In the genomic region with DNA sequence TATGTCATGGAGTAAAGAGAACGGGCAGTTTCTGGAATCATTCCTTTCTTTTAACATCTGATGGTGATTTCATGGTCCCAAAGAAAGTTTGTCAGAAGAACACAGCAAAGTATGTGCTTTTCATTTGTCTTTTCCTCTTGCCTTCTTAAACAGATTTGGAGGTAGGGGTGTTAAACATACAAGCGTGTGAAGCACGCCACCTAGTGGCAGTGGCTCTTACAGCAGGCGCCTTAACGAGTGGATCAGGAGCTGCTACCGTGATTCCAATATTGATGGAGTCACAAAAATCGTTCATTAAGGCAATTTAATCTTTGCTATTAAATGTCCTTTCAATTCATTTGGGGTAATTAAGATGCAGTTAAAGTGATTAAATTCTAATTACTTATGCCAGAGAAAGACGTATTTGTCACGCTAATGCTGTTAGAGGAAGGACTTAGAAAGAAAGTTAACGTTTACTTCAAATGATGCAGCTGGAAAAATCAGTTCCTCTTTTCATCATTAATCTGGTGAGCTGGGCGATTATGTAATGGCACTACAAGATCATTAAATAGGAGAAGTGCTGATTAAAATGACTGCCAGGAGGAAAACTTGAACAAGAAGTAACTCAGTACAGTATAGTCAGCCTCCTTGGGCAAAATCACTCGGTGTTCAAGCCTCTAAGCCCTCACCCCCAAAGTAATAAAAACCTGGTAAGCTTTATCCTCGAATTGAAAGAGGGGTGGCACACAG, we compare ENCODE assay signal across 7 mouse cellular contexts. TPM values are rescaled to one million over a fixed set of nuclear protein-coding genes. Genes with fewer than 3 reads are reported as not detected.
A peak's percentile ranks its signal among the peaks of the same experiment; 100 is the strongest.
DNase-seq lines count a peak whose midpoint lies in the region; ATAC-seq and TF ChIP-seq lines count a peak whose summit lies in the region.

No protein-coding gene starts in this region.

- H3K9ac ChIP-seq in liver, adult 2 months (ENCODE audit: low read depth, low read length): peak overlapping the region; percentile 53
- H3K9ac ChIP-seq in liver, embryonic 12.5 days: no peak overlapping the region
- no peak overlapping the region for H3K9ac ChIP-seq in hindbrain, postnatal 0 days (replicated peaks; ENCODE audit: low read length)

- TF ChIP-seq POLR2A in liver, adult 2 months (IDR thresholded peaks at IDR 0.05; ENCODE audit: extremely low read depth, insufficient read depth, low read length): no peak

- DNase-seq in liver, adult 2 months (ENCODE audit: extremely low read depth, low read depth, low spot score): peak; percentile 64
- DNase-seq in R1 (ENCODE audit: low read depth, low spot score): peak; percentile 72
- DNase-seq in hindbrain, postnatal 0 days (ENCODE audit: low spot score): peak; percentile 93
- peak; percentile 61 to 68 for DNase-seq in left cerebral cortex, postnatal 36 days (ENCODE audit: low spot score in 2 of 2)
- DNase-seq in retina, postnatal 7 days (ENCODE audit: low read depth, low spot score): peak; percentile 66

- H3K9me3 ChIP-seq in liver, embryonic 12.5 days (replicated peaks): no peaks in the 10 kb centered on the region
- no peaks in the 10 kb centered on the region for H3K9me3 ChIP-seq in hindbrain, postnatal 0 days (ENCODE audit: low read length)

- no peaks in the 10 kb centered on the region for H3K27me3 ChIP-seq in liver, adult 2 months (ENCODE audit: control insufficient read depth, insufficient read depth, low read length)
- peaks cover 45% of the 10 kb centered on the region for H3K27me3 ChIP-seq in liver, embryonic 12.5 days (replicated peaks)
- peaks cover 21% of the 10 kb centered on the region for H3K27me3 ChIP-seq in hindbrain, postnatal 0 days (ENCODE audit: insufficient read depth, low read length)

- intact Hi-C loops in left cerebral cortex, postnatal 36 days (cut with DNase I): loop anchor here (2.0 kb wide), 2 partner anchors 584 to 730 kb away; no protein-coding TSS in a partner anchor

- peak; percentile 85 for TF ChIP-seq CTCF in liver, adult 2 months (IDR thresholded peaks at IDR 0.05; ENCODE audit: low read depth, low read length)
- peak; percentile 95 for TF ChIP-seq CTCF in hindbrain, postnatal 0 days (IDR thresholded peaks at IDR 0.05; ENCODE audit: low read depth)

- H3K27ac ChIP-seq in liver, adult 2 months (replicated peaks; ENCODE audit: insufficient read depth, low read depth, low read length): peak overlapping the region; percentile 75
- no peak overlapping the region for H3K27ac ChIP-seq in liver, embryonic 12.5 days
- H3K27ac ChIP-seq in hindbrain, postnatal 0 days: no peak overlapping the region

- H3K36me3 ChIP-seq in liver, adult 2 months (ENCODE audit: control insufficient read depth, insufficient read depth, low read length): peaks cover 47% of the 10 kb centered on the region
- no peaks in the 10 kb centered on the region for H3K36me3 ChIP-seq in liver, embryonic 12.5 days
- no peaks in the 10 kb centered on the region for H3K36me3 ChIP-seq in hindbrain, postnatal 0 days (ENCODE audit: insufficient read depth, low read length)

- peaks cover 16% of the 10 kb centered on the region; the same call in 1 of the 2 replicates for H3K79me2 ChIP-seq in liver, adult 2 months (ENCODE audit: control insufficient read depth, insufficient read depth, low read length)

- WGBS in liver, adult 2 months: 17% methylated on average over 13 of the region's 13 CpGs
- 23% methylated on average over 13 of the region's 13 CpGs for WGBS in liver, embryonic 12.5 days (ENCODE audit: insufficient replicate concordance)
- WGBS in hindbrain, postnatal 0 days: 19% methylated on average over 13 of the region's 13 CpGs

- ATAC-seq in liver, embryonic 12.5 days: no peak
- ATAC-seq in common myeloid progenitor, adult 5-6 weeks (replicated peaks; ENCODE audit: low read depth, poor library complexity, severe bottlenecking): peak; percentile 68
- no peak for ATAC-seq in hindbrain, postnatal 0 days

- peaks cover 16% of the 10 kb centered on the region for H3K4me1 ChIP-seq in liver, adult 2 months (ENCODE audit: control insufficient read depth, insufficient read depth, low read length)
- no peaks in the 10 kb centered on the region; the same call in 1 of the 2 replicates for H3K4me1 ChIP-seq in liver, embryonic 12.5 days
- H3K4me1 ChIP-seq in hindbrain, postnatal 0 days (ENCODE audit: insufficient read depth, low read length): no peaks in the 10 kb centered on the region

- H3K4me3 ChIP-seq in liver, adult 2 months (ENCODE audit: insufficient read depth, low read depth, low read length): no peak overlapping the region
- H3K4me3 ChIP-seq in liver, embryonic 12.5 days: no peak overlapping the region
- H3K4me3 ChIP-seq in hindbrain, postnatal 0 days (ENCODE audit: low read length): no peak overlapping the region

- no peak overlapping the region for H3K4me2 ChIP-seq in liver, embryonic 12.5 days
- no peak overlapping the region for H3K4me2 ChIP-seq in hindbrain, postnatal 0 days (ENCODE audit: low read depth, low read length)

RNA-seq across cellular contexts. Expression of gene Onecut1, which starts 9.4 kb away (rescaled TPM):
- total RNA-seq in liver, adult 2 months (2014; rRNA removed): 1.9 and 2.5 TPM in 2 replicates
- polyA plus RNA-seq in liver, adult 2 months (2012; rRNA removed): 11.1 and 32.1 TPM in 2 replicates
- 2.1 and 2.6 TPM in 2 replicates for polyA plus RNA-seq in liver, embryonic 12.5 days (2016; fragmentation: Nextera tagmentation; extraction: Ambion mirVana)
- total RNA-seq in common myeloid progenitor, adult 5-6 weeks (2017): not detected in 2 replicates
- 2.6 and 4.2 TPM in 2 replicates for total RNA-seq in hindbrain, postnatal 0 days (2014; rRNA removed)
- 1.9 and 2.6 TPM in 2 replicates for polyA plus RNA-seq in hindbrain, postnatal 0 days (2015; fragmentation: Nextera tagmentation; extraction: Ambion mirVana)
- total RNA-seq in left cerebral cortex, postnatal 36 days (2021): under 1 TPM in 1 of 2 experiments, not detected in 1; 0.17 TPM
